Mouse (Mus musculus) heart, embryonic 14.5 days (tissue): Measurements from ENCODE around the gene Snrnp70. TPM values are rescaled to one million over a fixed set of nuclear protein-coding genes. Genes with fewer than 3 reads are reported as not detected.

Experiments
- ATAC-seq: fragments of 200-750 bp; cut with Nextera tagmentation; 2 replicates; pipeline ENCODE4 v1.8.0; 2017; ENCODE audit warnings: low read depth, moderate TSS enrichment; ENCODE audit not compliant: insufficient number of reproducible peaks, insufficient read depth, low FRiP score
- H3K27ac ChIP-seq, 2 experiments: fragments of 200-500 bp in 1 of 2; fragments of 300-500 bp in 1 of 2; sonication (generic) in 1 of 2; replicated peaks in 1 of 2; 2 replicates each; pipeline ENCODE4 v1.5.1; 2012 to 2014; ENCODE audit warnings: low read depth in 2 of 2, low read length in 2 of 2, control low read depth in 1 of 2, mild to moderate bottlenecking in 1 of 2, mixed read lengths in 1 of 2; ENCODE audit not compliant: control insufficient read depth in 1 of 2, insufficient read depth in 1 of 2
- H3K27me3 ChIP-seq: fragments of 300-500 bp; sonication (generic); 2 replicates; pipeline ENCODE4 v1.6.1; 2014; ENCODE audit warnings: mild to moderate bottlenecking, low read length, control low read depth; ENCODE audit not compliant: control insufficient read depth, insufficient read depth
- H3K36me3 ChIP-seq: fragments of 300-500 bp; sonication (generic); 2 replicates; pipeline ENCODE4 v1.6.1; 2014; ENCODE audit warnings: mild to moderate bottlenecking, control low read depth, low read length, mixed read lengths; ENCODE audit not compliant: control insufficient read depth, insufficient read depth
- H3K4me1 ChIP-seq, 2 experiments: fragments of 200-500 bp in 1 of 2; fragments of 300-500 bp in 1 of 2; sonication (generic) in 1 of 2; 2 replicates each; pipeline ENCODE4 v1.6.1; 2012 to 2014; ENCODE audit warnings: low read length in 2 of 2, control low read depth in 1 of 2, mixed read lengths in 1 of 2; ENCODE audit not compliant: control insufficient read depth in 2 of 2, insufficient read depth in 2 of 2
- H3K4me2 ChIP-seq: fragments of 300-500 bp; sonication (generic); 2 replicates; pipeline ENCODE4 v1.6.1; 2014; ENCODE audit warnings: mild to moderate bottlenecking, low read length
- H3K4me3 ChIP-seq, 2 experiments: fragments of 200-500 bp in 1 of 2; fragments of 300-500 bp in 1 of 2; sonication (generic) in 1 of 2; 2 replicates each; pipeline ENCODE4 v1.5.1; 2012 to 2014; ENCODE audit warnings: low read length in 2 of 2, mild to moderate bottlenecking in 2 of 2, control low read depth in 1 of 2, low read depth in 1 of 2, moderate library complexity in 1 of 2; ENCODE audit not compliant: control insufficient read depth in 1 of 2, insufficient read depth in 1 of 2
- H3K9ac ChIP-seq: fragments of 300-500 bp; sonication (generic); 2 replicates; pipeline ENCODE4 v1.6.1; 2014; ENCODE audit warnings: mild to moderate bottlenecking, low read length
- H3K9me3 ChIP-seq: fragments of 300-500 bp; sonication (generic); 2 replicates; pipeline ENCODE4 v1.6.1; 2016; ENCODE audit warnings: low read length, control low read depth; ENCODE audit not compliant: control insufficient read depth
- WGBS: fragments of 180-500 bp; shearing (Covaris S2); extraction: QIAGEN DNeasy Blood & Tissue Kit; methylation state at CpG from one replicate; pipeline ENCODE4 v1.1.7; 2014; 5-methylcytosine and 5-hydroxymethylcytosine counted together
- polyA plus RNA-seq: library from polyadenylated mRNA; unstranded; fragments of >200 nt; fragmentation: Nextera tagmentation; extraction: Ambion mirVana; gene quantifications from 2 replicates; pipeline ENCODE4 v1.2.1, GENCODE M21; 2014

Snrnp70 gene
- polyA plus RNA-seq, 1 experiment from 2014 or later: 65.2 TPM

DNA sequence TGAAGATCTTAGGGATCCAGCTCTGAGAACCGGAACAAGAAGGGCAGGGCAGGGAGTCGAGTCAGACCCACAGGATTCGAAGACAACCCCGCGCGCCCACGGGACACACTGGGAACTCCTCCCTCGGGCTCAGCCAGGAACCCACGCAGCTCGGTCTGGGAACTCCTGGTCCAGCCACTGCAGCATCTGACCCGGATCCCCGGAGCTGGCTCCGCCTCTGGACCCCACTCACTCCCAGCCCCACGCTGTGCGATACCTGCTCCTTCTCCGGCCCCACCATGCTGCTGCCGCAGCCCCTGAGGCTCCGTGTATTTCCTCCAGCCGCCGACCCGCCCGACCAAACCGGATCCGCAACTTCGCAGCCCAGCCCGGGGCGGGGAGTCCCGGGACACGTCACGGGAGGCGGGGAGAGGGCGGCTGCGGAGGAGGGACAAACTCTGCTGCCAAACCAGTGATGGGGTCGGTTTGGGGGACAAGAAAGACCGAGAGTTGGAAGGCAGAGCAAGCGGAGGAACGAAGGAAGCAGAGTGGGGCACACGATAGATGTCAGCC is 62.0 kb downstream of the Snrnp70 start, which contains the start of gene Trpm4:
Gene Trpm4 (minus strand): TSS at position 350 of the 552 bp plus-strand sequence.
- under 1% methylated on average over 38 of the region's 38 CpGs for WGBS
- Histone ChIP-seq H3K27me3 (no peaks in the 10 kb centered on the region; the same call in 1 of the 2 replicates), H3K4me1 (peaks cover 40 to 61% of the 10 kb centered on the region in 2 experiments), H3K4me2 (peak within 1 kb of the TSS; percentile 89), H3K36me3 (no peaks in the 10 kb centered on the region), H3K27ac (peak within 1 kb of the TSS; percentile 93 to 94), H3K9me3 (no peaks in the 10 kb centered on the region), H3K4me3 (peak within 1 kb of the TSS; percentile 73 to 75), H3K9ac (peak within 1 kb of the TSS; percentile 89)
- peak; percentile 56 for ATAC-seq

DNA sequence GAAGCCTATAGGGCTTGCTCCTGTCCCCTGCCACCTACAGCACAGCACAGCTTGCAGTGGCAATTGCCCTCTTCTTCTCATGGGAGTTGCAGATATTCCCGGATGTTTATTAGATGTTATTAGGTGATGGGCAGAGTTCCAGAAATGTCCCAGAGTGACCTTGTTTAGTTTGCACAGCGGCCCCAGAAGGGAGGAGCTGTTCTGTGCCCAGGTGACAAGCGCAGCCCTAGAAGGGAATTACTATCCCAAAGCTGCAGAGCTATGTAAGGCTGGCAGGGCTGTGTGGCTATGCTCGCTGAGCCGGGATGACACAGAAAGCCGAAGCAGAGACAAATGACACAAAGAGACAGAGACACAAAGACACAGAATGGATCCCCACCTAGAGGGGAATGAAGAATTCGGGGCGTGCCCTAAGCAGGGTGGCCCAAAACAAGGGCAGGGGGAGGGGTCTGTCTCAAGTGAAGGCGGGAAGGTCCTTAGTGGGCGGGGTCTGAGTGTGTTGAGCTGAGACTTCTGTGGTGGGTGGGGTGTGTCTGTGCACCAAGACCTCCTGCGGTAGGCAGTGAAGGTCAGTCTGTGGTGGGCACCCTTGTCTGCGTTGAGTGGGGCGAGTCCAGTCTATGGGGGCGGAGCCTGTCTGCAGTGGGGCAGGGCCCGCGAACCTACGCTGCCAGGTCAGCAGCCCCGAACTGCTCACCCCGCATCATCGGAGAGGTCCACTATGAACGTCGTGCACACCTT is 62.7 kb downstream of the Snrnp70 start:
- peak; percentile 56 for ATAC-seq

DNA sequence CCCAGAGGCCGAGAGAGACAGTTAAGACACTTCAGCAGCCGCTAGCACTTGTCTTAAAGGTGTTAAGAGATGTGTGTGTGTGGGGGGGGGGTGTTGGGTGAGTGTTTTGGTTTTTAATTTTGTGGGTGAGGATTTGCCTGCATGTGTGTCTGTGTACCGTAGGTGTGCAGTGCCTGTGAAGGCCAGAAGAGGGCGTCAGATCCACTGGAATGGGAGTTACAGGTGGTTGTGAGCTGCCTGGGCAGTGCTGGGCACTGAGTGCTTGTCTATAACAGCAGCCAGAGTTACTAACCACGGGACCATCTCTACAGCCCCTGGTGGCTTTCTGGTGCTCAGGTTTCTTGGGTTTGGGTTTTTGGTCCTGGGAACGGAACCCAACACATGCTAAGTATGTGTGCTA is 64.0 kb downstream of the Snrnp70 start:
- H3K4me2 ChIP-seq: no peak overlapping the region
- no peaks in the 10 kb centered on the region for H3K27me3 ChIP-seq
- H3K4me1 ChIP-seq: peaks cover 28 to 45% of the 10 kb centered on the region in 2 experiments
- H3K9ac ChIP-seq: no peak overlapping the region
- 69% methylated on average over 6 of the region's 6 CpGs for WGBS
- H3K4me3 ChIP-seq: no peak overlapping the region
- ATAC-seq: no peak
- H3K9me3 ChIP-seq: no peaks in the 10 kb centered on the region
- H3K27ac ChIP-seq: no peak overlapping the region
- H3K36me3 ChIP-seq: peaks cover 13% of the 10 kb centered on the region

More for the DNA sequence above, 62.7 kb downstream of the Snrnp70 start:
- Histone ChIP-seq H3K36me3 (no peaks in the 10 kb centered on the region), H3K4me2 (peak overlapping the region; percentile 89), H3K9ac (peak overlapping the region; percentile 89), H3K27me3 (no peaks in the 10 kb centered on the region; the same call in 1 of the 2 replicates), H3K9me3 (no peaks in the 10 kb centered on the region), H3K4me1 (peaks cover 34 to 56% of the 10 kb centered on the region in 2 experiments), H3K4me3 (peak overlapping the region; percentile 73 to 75), H3K27ac (peak overlapping the region; percentile 83 to 94)
- 3% methylated on average over 21 of the region's 22 CpGs for WGBS

DNA sequence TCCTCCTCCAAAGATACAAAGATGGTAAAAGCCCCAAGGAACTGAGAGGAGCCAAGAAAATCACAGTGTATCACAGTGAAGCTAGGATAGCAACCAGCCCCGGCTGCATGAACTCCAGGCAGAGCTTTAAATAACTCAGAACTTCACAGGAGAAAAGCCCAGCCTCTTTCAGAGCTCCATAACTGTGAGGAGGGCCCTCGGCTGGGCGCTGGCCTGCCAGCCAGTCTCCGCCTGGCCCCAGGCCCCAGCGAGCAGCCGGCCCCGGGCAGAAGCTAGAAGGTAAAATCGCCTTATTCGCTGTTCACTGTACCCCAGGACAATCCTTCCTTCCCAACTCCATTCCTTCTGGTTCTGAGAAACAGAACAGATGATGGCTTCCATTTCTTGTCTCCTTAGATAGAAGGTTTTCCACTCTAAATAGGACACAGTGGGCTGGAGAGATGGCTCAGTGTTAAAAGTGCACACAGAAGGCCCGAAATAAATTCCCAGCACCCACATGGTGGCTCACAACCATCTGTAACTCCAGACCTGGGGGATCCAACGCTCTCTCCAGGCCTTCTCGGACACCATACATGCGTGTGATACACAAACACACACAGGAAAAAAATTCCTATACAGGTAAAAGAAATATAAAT is 66.6 kb downstream of the Snrnp70 start:
- Histone ChIP-seq H3K4me1 (peaks cover 13 to 29% of the 10 kb centered on the region in 2 experiments), H3K27ac (peak overlapping the region; percentile 69 to 94), H3K27me3 (no peaks in the 10 kb centered on the region), H3K4me2 (peak overlapping the region; percentile 2), H3K36me3 (peaks cover 32% of the 10 kb centered on the region), H3K9me3 (no peaks in the 10 kb centered on the region), H3K9ac (peak overlapping the region; percentile 18; the same call in 1 of the 2 replicates), H3K4me3 (no peak overlapping the region)
- ATAC-seq: no peak
- 55% methylated on average over 13 of the region's 13 CpGs for WGBS

Other genes starting within 250 kb of the Snrnp70 start
- gene Pih1d1, start 241.4 kb downstream of the Snrnp70 start, polyA plus RNA-seq: 86.3 and 94.5 TPM in 2 replicates
- 27.8 and 31.2 TPM in 2 replicates for gene Aldh16a1, start 241.2 kb downstream of the Snrnp70 start, polyA plus RNA-seq
- gene Slc17a7, start 231.8 kb downstream of the Snrnp70 start, polyA plus RNA-seq: 5.3 and 7.8 TPM in 2 replicates
- not detected in 2 replicates for gene Gfy, start 216.2 kb downstream of the Snrnp70 start, polyA plus RNA-seq
- 0.61 TPM in 1 of 2 replicates, not detected in the other for gene Pth2, start 214.7 kb downstream of the Snrnp70 start, polyA plus RNA-seq
- gene Ccdc155, start 190.8 kb downstream of the Snrnp70 start, polyA plus RNA-seq: 0.32 and 0.54 TPM in 2 replicates
- gene Dkkl1, start 183.6 kb downstream of the Snrnp70 start, polyA plus RNA-seq: 0.65 and 1.7 TPM in 2 replicates
- gene Tead2, start 180.0 kb downstream of the Snrnp70 start, polyA plus RNA-seq: 106 and 111 TPM in 2 replicates
- gene Cd37, start 156.6 kb downstream of the Snrnp70 start, polyA plus RNA-seq: 1.7 and 1.9 TPM in 2 replicates
- gene Slc6a16, start 154.7 kb downstream of the Snrnp70 start, polyA plus RNA-seq: 0.38 TPM in 1 of 2 replicates, not detected in the other
- not detected in 2 replicates for gene Slc6a21, start 118.2 kb downstream of the Snrnp70 start, polyA plus RNA-seq
- 11.1 and 12.4 TPM in 2 replicates for gene Trpm4, start 62.0 kb downstream of the Snrnp70 start, polyA plus RNA-seq
- 24.1 and 28.3 TPM in 2 replicates for gene Hrc, start 60.5 kb downstream of the Snrnp70 start, polyA plus RNA-seq
- gene Ppfia3, start 28.7 kb downstream of the Snrnp70 start, polyA plus RNA-seq: 2.7 and 2.8 TPM in 2 replicates
- gene Lin7b, start 25.2 kb downstream of the Snrnp70 start, polyA plus RNA-seq: 1.0 and 1.1 TPM in 2 replicates
- 0.32 and 0.38 TPM in 2 replicates for gene Kcna7, start 9.9 kb upstream of the Snrnp70 start, polyA plus RNA-seq
- 1.0 and 1.6 TPM in 2 replicates for gene Ntf5, start 18.0 kb upstream of the Snrnp70 start, polyA plus RNA-seq
- not detected in 2 replicates for gene Lhb, start 25.1 kb upstream of the Snrnp70 start, polyA plus RNA-seq
- gene Gys1, start 39.1 kb upstream of the Snrnp70 start, polyA plus RNA-seq: 99.1 and 105 TPM in 2 replicates
- gene Ruvbl2, start 42.4 kb upstream of the Snrnp70 start, polyA plus RNA-seq: 66.4 and 68.1 TPM in 2 replicates
- 3,513 and 3,606 TPM in 2 replicates for gene Ftl1, start 64.1 kb upstream of the Snrnp70 start, polyA plus RNA-seq
- gene Bax, start 71.2 kb upstream of the Snrnp70 start, polyA plus RNA-seq: 89.9 and 102 TPM in 2 replicates
- 0.42 and 0.71 TPM in 2 replicates for gene Tulp2, start 86.1 kb upstream of the Snrnp70 start, polyA plus RNA-seq
- not detected in 2 replicates for gene Gm45808, start 91.1 kb upstream of the Snrnp70 start, polyA plus RNA-seq
- gene Dhdh, start 93.1 kb upstream of the Snrnp70 start, polyA plus RNA-seq: 5.2 and 5.7 TPM in 2 replicates
- 159 and 160 TPM in 2 replicates for gene Nucb1, start 114.7 kb upstream of the Snrnp70 start, polyA plus RNA-seq
- gene Ppp1r15a, start 130.5 kb upstream of the Snrnp70 start, polyA plus RNA-seq: 20.5 and 23.3 TPM in 2 replicates
- 0.80 and 1.2 TPM in 2 replicates for gene Plekha4, start 130.6 kb upstream of the Snrnp70 start, polyA plus RNA-seq
- 0.20 and 0.26 TPM in 2 replicates for gene Hsd17b14, start 159.2 kb upstream of the Snrnp70 start, polyA plus RNA-seq
- 66.0 and 72.0 TPM in 2 replicates for gene Bcat2, start 174.4 kb upstream of the Snrnp70 start, polyA plus RNA-seq
- not detected in 2 replicates for gene Fgf21, start 219.7 kb upstream of the Snrnp70 start, polyA plus RNA-seq
- gene Fut1, start 221.5 kb upstream of the Snrnp70 start, polyA plus RNA-seq: 0.07 TPM in 1 of 2 replicates, not detected in the other
- 0.23 and 0.41 TPM in 2 replicates for gene Izumo1, start 226.1 kb upstream of the Snrnp70 start, polyA plus RNA-seq
- gene Rasip1, start 231.7 kb upstream of the Snrnp70 start, polyA plus RNA-seq: 22.4 and 24.3 TPM in 2 replicates
- gene Mamstr, start 244.2 kb upstream of the Snrnp70 start, polyA plus RNA-seq: 6.2 and 7.6 TPM in 2 replicates